Mouse (Mus musculus) adrenal gland, postnatal 14 days (tissue): ENCODE data around the gene Rnase1. TPM values are rescaled to one million over a fixed set of nuclear protein-coding genes. Genes with fewer than 3 reads are reported as not detected.
"Not testable (repeated sequence)": the region's sequence is repeated elsewhere in the genome, so short reads cannot be mapped to it uniquely, and the experiment has no call there.

Experiments used
- DNase-seq: peaks from one replicate; pipeline ENCODE4 v3.0.0; 2021; ENCODE audit warnings: mixed read lengths
- long read RNA-seq, 2 experiments: library from polyadenylated mRNA; stranded (forward); transcript quantifications; one replicate each; pipeline ENCODE4 v2.0.0; 2021
- total RNA-seq: library from RNA; stranded (reverse); gene quantifications from 2 replicates; pipeline ENCODE4 v1.2.3, GENCODE M21; 2021

The Rnase1 gene
- not detected in 2 replicates for total RNA-seq
- long read RNA-seq, experiment 1: 0 reads
- long read RNA-seq, experiment 2: 0 reads

DNA sequence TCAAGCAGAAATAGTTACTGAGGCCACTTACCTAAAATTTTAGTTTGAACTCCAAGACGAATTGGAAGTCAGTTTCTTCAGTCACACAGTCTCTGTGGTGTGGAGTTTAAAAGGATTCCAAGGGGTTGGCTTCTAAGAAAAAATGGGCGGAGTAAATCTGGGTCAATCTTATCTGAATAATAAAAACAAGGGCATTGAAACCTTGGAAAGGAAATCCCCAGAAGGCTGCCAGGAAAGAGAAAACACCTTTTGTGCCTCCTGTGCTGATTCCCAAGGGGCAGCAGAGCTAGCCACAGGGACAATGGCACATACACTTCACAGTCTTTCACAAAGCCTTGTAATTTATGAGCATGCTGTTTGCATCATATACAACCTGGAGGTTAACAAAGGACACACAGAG, at the start of gene Rnase1:
Rnase1 (minus strand) TSS at position 101 of the 400 bp plus-strand sequence.
- no peak for DNase-seq

DNA sequence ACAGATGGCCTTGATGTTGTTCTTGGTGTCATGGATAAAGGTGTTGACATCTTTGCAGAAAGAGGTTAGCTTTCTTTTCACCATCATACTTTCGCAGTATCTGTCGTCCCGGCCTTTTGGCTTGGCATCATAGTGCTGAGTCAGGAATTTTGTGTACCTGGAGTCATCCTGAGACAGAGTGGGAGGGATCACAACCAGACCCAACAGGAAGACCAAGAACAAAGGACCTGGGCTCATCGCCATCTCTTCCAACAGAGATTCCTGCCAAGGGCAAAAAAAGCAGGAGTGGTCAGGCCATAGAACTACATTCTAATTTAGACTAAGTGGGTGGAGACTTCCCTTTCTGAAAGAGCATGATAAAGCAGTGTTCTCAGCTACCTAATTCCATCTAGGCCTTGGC, 49.1 kb upstream of the Rnase1 start:
- DNase-seq: peak; percentile 11

DNA sequence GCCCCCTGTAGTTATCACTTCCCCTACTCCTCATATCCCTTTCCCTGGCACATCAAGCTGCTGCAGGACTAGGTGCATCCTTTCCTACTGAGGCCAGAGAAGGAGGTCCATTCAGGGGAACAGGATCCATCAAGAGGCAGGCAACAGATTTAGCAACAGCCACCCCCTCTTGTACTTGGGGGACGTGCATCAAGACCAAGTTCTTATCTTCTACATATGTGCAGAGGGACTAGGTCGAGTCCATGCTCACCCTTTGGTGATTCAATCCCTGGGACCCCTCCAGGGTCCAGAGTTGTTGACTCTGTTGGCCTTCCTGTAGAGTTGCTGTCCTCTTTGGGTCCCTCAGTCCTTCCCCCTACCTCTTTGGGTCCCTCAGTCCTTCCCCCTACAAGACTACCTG, 34.5 kb upstream of the Rnase1 start:
- not testable (repeated sequence) for DNase-seq

DNA sequence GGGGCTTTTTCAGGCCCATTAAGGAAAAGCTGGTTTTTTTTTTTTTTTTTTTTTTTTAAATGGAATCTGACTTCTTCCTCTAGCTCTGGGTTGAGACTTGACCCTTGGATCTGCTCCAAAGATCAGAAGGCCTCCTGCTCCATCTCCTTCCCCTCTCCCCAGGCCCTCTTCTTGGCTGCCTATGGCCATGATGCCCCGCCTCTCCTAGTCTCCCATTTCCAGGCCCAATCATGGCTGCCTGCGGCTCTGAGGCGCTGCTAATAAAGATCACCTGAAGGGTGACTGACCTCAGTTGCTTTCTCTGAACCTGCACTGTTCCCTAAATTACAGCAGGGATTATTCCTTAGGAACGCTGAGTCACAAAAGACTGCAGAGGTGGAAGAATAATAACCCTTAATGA, 27.3 kb upstream of the Rnase1 start:
- no peak for DNase-seq

DNA sequence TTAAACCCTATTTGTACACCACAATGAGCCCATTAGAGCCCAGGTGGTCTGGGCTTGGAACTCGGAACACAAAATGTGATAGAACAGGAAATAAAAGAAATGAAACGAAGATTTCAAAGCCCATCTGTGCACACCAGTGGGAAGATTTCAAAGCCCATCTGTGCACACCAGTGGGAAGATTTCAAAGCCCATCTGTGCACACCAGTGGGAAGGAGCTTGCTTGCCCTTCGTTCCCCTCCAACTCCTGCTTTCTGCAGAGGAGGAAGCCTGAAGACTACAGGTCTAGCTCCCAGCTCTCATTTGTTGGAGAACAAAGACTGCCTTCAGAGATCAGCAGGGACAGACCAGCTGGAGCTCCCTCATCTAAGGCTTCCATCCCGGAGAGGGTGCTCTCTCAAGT, 26.4 kb upstream of the Rnase1 start:
- not testable (repeated sequence) for DNase-seq

DNA sequence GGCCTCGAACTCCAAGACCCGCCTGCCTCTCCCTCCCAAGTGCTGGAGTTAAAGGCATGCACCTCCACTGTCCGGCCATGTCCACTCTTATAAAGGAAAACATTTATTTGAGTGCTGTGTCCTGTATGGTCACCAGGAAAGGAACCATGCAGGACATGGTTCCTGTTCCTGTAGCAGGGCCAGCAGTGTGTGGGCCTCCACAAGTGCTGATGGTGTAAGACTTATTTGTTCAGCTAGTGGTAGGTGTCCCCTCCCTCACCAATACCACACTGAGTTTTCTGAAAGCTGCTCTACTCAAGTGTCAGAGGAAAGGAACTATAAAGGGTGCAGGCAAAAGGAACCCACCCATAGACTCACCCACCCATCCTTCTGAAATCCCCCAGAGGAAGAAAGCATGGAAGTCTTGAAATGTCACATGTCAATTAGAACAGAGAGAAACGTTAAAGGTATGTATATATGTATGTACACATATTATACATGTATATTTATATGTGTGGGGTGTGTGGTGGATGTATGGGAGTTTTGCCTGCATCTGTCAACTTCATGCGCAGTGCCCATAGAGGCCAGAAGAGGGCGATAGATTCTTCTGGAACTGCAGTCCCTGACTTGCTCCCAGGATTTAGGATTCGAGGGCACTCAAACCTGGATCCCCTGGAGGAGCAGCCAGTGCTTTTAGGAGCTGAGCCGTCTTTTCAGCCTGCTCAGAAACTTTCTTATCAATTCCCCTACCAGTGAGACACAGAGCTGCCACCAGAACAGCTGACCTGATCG, 25.7 kb upstream of the Rnase1 start:
- peak; percentile 43 for DNase-seq

DNA sequence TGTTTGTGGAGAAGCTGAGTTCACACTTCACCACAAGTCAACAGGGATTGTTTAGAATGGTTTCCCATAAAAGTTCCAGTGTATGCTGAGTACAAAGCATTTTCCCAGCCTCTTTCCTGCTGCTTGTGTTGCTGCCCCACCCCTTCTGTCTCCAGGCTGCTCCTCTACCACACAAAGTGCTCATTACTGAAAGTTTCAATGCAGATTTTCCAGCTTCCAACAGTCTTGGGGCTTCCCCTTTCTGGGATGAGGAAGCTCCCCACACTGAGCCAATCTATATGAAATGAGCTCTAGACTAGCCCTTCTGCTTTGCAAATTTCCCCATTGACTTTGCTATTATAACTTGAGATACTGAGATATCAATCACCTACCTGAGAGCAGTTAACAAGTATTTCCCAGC, 19.5 kb upstream of the Rnase1 start:
- DNase-seq: no peak

DNA sequence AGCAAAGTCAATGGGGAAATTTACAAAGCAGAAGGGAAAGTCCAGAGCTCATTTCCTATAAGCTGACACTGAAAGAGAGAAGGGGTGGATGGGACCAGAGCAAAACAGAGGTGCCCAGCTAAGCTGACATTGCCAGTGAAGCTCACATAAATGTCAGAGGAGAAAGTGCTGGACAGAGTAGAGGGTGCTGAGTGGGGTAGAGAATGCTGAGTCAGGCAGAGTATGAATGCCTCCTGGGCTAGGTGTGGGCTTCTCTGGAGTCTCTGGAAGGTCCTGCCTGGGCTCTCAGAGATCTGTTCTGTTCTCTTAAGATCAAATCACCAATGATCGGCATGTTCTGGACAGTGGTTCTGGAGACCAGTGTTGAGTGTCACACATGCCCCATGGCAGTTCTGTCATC, 18.9 kb upstream of the Rnase1 start:
- DNase-seq: no peak

DNA sequence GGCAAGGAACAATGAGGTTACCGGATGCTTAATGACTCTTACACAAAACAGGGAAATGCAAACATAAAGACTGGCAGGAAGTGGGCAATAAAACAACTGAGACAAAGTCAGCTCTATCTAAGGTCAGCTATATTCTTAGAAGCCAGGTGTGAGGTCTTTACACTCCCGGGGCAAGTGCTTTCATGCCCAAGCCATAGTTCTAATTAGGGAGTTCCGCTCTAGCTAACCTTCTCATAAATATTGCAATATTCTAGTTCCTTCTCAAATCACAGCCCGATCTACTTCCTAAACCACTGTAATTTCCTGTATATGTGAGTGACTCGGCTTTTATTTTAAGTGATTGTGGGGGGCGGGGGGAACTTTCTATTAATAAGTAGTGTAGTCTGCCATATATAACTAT, 16.7 kb upstream of the Rnase1 start:
- DNase-seq: not testable (repeated sequence)

DNA sequence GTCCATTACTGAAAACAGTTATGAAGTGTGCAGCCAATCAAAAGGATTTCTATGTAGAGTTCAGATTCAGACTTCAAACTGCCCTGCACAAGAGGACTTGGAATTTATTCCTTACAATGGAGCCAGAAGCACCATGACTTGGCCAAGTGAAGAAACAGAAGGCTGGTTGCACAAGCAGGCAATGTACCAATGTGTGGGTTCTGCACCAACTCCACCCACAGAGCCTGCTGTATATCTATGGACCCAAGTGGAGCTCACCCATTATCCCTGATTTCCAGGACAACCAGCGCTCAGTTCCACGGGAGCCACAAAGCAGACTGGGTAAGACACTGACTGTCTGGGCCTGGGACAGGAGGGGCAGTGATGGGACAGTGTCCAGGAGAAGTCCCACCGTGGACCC, 15.4 kb upstream of the Rnase1 start, which contains the start of gene Rnase2b:
Rnase2b (plus strand) TSS at position 285 of the 400 bp plus-strand sequence.
- DNase-seq: peak; percentile 17

DNA sequence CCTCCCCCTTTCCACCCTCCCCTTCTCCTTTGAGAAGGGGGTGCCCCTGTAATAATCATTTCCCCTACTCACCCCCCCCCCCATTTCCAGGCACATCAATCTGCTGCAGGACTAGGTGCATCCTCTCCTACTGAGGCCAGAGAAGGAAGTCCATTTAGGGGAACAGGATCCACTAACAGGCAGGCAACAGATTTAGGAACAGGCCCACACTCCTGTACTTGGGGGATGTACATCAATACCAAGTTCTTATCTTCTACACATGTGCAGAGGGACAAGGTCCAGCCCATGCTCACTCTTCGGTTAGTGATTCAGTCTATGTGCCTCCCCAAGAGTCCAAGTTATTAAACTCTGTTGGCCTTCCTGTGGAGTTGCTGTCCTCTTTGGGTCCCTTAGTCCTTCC, 10.5 kb upstream of the Rnase1 start:
- no peak for DNase-seq

DNA sequence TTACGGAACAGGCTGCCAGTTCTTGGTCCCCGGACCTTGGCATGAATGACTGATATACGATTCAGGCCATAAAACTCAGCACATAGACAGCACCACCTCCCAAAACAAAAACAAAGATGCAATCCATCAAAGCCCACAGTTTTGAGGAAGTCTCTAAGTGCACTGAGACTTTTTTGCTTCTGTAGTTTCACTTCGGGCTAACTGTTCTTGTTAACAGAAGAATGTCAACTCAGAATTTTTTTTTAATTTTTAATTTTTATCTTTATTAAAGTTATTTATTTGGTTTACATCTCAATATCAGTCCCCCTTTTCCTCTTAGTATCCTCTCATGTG, 10.1 kb upstream of the Rnase1 start:
- DNase-seq: no peak

DNA sequence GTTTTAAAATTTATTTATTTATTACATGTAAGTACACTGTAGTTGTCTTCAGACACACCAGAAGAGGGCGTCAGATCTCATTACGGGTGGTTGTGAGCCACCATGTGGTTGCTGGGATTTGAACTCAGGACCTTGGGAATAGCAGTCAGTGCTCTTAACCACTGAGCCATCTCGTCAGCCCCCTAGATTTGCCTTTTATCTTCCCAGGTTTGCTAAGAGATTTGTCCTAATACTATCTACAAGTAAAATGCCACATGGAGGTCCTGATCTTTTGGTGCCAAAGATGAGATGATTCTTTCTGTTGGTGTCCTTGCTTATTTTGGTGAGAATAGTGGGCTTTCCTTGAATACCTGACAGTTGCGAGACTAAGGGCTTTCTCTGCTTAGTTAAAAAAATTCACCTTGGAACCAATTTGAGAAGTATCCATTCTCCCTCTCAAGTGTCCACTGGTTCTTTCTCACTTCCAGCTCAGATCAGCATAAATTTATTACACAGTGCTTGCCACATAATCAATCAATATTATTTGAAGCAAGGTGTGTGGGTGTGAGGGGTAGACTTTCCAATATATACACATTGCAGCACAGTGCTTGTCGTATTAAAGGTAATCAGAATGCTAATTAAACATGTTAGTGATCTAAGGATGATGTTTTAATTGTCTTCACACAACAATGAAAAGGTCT, 9.6 kb upstream of the Rnase1 start:
- DNase-seq: no peak

DNA sequence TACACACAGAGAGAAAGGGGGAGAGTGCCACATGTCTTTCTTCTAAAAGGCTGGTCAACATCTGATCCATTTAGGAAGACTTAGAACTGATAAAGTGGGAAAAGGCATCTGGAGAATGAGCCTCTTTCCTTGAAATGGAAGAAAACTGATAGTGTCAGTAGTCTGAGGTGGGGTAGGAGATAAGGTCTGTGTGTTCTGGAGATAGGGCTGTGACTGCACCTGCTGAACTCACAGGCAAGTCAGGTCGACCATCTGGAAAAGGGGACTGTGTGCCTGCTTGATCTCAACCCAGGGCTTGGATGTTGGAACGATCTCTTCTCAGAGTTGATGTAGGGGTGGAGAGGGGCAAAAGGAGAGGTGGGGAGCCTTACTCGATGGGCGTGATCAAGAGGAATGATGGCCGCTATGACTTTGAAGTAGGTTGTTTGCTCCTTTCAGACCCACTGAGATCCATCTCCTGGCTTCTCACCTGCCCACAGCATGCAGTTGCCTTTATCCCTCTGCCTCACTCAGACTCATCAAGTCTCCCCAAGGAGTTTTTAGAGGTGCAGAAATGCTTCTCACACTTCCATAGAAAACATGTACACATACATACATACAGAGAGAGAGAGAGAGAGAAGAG, 5.8 kb upstream of the Rnase1 start:
- DNase-seq: no peak

DNA sequence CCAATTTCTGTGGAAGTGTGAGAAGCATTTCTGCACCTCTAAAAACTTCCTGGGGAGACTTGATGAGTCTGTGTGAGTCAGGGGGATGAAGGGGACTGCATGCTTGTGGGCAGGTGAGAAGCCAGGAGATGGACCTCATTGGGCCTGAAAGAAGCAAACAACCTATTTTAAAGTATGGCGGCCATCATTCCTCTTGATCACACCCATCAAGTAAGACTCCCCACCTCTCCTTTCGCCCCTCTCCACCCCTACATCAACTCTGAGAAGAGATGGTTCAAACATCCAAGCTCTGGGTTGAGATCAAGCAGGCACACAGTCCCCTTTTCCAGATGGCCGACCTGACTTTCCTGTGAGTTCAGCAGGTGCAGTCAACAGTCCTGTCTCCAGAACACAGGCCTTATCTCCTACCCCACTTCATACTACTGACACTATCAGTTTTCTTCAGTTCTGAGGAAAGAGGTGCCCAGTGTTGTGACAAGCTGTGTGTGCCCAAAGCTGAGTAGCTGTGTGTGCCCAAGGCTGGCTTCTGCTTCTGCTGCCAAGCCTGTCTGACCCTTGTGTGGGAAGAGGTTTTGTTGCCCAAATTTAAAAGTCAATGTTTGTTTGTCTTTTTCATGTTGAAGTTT, 3.7 kb upstream of the Rnase1 start:
- DNase-seq: no peak

DNA sequence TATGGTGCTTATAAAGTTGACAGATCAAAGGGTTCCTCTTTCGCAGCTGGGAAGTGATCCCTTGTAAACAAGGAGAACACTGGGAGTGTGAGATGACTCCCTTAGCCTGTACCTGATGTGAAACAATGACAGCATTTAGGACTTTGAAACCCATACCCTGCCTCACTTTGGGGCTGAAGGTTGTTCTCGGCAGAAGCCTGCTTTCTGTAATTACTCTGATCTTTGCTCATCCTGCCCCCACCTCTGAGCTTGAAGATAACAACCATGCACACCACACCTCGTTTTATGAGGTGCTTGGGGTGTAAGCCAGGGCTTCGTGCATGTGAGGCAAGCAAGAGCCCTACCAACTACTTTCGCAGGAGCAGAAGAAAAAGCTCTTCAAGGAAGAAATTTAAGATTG, 2.6 kb upstream of the Rnase1 start:
- DNase-seq: no peak

DNA sequence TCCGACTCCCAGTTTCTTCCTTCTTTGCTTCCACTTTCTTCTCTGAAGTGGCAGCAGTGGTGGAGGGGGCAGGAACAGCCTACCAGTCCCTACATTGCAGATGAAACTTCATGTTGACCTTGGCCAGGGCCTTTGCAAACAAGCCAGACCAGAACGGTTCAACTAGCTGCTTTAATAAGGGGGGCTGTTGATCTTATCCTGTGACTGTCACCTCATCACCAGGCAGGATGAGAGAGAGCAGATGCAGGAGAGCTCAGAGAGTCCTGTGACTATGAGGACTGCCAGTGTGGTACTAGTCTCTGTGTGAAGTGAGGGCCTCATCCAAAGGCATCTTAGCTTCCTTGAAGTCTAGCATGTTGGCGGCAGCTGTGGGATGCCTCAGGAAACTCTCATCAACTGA, 1.4 kb upstream of the Rnase1 start:
- no peak for DNase-seq

DNA sequence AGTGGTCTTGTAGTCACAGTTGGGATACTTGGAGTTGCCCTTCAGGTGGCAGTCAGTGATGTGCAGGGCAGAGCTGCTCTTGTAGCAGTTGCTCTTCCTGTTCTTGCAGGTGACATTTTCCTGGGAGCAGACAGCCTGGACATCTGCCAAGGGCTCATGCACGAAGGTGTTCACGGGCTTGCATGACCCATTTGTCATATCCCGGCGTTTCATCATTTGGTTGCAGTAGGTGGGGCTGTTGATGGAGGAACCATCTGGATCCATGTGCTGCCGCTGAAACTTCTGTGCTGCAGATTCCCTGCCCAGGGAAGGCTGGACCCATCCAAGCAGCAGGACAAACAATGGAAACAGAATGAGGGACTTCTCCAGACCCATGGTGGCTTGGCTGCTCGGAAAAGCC, 1.1 kb downstream of the Rnase1 start:
- DNase-seq: no peak

DNA sequence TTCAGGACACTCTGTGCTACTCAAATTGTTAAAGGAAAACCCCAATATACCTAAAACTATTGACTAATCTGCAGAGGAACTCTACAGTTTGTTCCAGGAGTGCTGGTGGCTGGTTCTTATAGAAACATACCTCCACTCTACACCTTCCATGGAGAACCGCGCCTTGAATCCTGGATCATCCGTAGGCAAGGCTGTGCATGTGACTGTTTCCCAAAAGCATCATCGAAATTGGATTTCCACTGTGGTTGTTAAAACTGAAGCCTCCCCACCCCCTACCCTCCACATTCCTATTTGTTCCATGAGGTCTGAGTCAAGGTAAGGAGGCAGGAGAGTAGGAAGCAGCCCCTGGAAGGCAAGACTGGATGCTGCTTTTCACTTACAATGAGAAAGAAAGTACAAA, 2.1 kb downstream of the Rnase1 start:
- DNase-seq: no peak

DNA sequence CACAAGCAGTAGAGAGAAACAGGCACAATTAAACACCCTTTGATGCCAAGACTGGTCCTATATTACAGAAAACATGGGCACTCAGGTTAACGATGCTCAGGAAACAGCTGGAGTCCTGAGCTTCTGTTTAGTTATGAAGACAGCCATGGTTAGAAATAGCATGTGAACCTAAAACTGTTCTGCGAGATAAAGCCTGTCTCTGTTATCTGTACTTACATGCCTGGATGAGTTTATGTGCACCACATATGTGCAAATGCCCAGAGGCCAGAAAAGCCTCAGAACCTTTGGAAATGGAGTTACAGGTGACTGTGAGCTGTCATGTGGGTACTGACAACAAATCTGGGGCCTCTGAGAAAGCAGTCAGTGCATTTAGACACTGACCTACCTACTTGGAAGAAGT, 2.6 kb downstream of the Rnase1 start:
- DNase-seq: no peak

DNA sequence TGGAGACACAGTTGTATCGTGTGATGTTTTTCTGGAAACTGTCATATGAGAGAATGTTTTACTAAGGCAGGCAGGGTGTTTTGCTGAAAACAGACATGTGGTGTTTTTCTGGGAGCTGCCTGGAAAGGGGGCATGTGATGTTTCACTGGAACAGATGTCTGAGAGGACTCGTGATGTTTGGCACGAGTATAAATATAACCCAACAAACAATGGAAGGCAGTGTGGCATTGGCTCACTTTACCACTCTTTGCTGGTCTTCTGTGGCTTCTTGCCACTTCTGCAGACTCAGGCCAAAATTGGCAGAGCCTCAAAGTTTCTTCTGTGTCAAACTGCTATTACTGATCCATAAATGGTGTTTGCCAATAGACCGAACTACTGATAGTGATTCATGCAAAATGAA, 3.3 kb downstream of the Rnase1 start:
- DNase-seq: no peak

DNA sequence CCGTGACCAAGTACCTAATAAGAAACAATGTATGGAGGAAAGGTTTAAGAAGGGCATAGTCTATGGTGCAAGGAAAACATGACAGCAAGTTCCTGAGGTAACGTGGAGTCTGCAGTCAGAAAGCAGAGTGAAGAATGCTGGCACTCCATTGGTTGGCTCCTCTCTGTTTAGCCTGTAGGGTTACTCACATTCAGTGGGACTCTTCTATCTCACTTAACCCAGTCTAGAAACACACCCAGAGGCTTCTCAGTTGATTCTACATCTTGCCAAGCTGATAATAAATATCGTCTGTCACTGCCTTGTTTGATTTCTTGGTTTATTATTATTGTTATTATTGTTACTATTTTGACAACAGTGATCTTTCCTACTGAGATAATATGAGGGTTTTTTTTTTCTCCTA, 4.0 kb downstream of the Rnase1 start:
- DNase-seq: no peak

DNA sequence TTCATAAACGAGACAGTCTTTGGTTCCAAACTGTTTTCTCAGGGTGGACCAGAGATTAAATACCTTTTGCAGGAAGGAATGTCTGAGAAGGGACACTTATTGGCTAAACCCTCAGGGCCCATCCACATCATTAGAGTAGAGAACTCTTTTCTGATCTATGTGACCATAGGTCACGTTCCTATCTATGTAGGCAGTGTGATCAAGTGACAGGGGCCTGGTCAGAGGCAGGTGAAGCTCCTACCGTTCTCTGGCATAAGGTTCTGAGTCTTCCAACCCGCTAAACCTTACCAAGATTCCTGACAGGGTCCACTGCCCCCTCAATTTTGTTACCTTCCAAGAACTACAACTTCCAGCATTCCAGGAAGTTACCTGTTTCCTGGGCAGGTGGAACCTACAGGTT, 4.5 kb downstream of the Rnase1 start:
- DNase-seq: no peak
